Mouse (Mus musculus) small intestine, adult 2 months (tissue): ENCODE measurements around the gene Apon.

Source experiments
- CTCF ChIP-seq: fragments of 200-500 bp; IDR thresholded peaks from 2 replicates; pipeline ENCODE4 v1.5.1; 2012; ENCODE audit warnings: low read depth, mild to moderate bottlenecking, control low read depth, inconsistent platforms, low read length, moderate library complexity, mixed read lengths; ENCODE audit not compliant: insufficient replicate concordance, insufficient read length; ENCODE audit errors: extremely low read depth
- POLR2A ChIP-seq: fragments of 200-500 bp; IDR thresholded peaks from 2 replicates; pipeline ENCODE4 v1.6.1; 2012; ENCODE audit warnings: low read depth, mild to moderate bottlenecking, control low read depth, inconsistent platforms, low read length, moderate library complexity

- TF ChIP-seq CTCF (no peak), POLR2A (no peak)
These were observed at the start of gene Apon for GRCm38 (mm10) chr10:128253677-128254255.
